Mouse (Mus musculus): Measurements from ENCODE around the gene Zscan10.
"Not testable (repeated sequence)": the region's sequence is repeated elsewhere in the genome, so short reads cannot be mapped to it uniquely, and the experiment has no call there.

Zscan10 gene

DNA sequence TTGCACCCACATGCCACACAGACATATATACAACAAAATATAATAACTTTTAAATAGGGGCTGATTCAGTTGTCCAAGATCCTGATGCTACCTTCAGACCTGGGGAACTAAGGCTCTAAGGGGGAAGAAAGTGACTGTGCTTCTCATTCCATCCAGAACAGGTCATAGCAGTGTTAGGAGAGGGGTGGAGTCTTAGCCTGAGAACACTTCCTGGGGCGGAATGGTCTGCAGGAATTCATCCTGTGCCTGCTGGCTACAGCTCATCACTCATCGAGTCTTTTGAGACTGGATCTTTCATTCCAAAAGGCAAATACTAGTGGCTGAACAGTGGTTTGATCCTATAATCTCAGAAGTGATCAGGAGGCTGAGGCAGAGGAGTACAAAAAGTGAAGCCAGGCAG, 13.4 kb upstream of the Zscan10 start:
- no peak for DNase-seq (ENCODE audit: low spot score)

DNA sequence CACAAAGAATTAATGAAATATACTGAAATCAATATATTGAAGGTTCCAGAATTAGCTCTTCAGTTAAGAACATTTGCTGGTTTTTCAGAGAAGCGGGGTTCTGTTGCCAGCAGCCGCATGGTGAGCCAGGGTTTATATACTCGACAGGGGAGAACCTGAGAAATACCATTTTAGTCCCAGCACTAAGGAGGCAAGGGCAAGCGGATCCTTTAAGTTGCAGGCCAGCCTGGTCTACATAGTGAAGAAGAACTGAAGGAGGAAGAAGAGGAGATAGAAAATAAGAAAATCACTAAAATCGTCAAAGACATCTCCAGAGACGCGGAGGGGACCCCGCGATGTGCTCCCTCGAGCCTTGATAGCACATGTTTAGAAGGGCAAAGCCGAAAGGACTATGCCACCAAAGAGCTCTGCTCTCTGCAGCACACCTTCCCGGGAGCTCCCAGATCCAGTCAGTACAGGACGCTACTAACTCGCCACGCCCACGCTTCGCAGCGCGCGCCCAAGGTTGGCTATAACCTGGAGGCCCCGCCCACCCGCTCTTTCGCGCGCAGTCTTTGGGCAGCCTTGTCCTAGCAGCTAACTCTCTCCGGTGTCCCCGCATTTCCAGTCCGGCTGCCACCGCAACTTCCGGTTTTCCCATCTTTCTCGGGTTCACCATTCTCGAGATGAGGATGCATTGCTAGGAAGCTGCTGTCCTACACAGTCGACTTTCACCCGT, 8.3 kb upstream of the Zscan10 start:
- peak; percentile 97 for DNase-seq (ENCODE audit: low spot score)

DNA sequence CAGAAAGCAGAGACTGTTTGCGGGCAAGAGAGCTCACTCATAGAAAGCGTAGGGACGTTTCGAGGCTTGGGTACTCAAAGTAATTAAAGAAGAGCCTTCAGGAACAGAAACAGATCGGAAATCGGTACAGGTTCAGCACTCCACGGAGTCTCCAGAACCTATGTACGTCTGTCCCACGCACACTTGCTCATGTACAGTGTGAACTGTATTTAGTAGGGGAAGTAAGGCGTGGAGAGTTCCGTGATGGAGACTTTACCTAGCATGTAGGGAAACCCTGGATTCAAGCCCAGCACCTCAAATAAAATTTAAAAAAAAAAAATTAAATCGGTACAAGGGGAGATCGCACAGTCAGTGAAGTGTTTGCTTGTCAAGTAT, 7.7 kb upstream of the Zscan10 start:
- DNase-seq (ENCODE audit: low spot score) = no peak

DNA sequence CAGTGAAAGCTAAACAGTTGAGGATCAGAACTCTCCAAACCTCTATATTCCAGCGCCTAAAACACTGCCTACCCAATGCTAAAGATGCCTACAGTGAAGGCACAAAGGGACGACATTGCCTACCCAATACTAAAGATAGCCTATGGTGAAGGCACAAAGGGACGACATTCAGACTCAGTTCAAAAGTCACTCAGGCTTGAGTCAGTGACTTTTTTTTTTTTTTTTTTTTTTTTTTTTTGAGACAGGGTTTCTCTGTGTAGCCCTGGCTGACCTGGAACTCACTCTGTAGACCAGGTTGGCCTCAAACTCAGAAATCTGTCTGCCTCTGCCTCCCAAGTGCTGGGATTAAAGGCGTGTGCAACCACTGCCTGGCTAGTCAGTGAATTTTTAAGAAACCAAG, 5.5 kb upstream of the Zscan10 start:
- not testable (repeated sequence) for DNase-seq (ENCODE audit: low spot score)

GRCm38 (mm10) chr17:23598582-23599552, 1.8 kb upstream of the Zscan10 start, which contains the start of gene Zfp13:
Gene Zfp13, minus strand, starts transcription at chr17:23599487.
- peak; percentile 78 for DNase-seq (ENCODE audit: low spot score)

DNA sequence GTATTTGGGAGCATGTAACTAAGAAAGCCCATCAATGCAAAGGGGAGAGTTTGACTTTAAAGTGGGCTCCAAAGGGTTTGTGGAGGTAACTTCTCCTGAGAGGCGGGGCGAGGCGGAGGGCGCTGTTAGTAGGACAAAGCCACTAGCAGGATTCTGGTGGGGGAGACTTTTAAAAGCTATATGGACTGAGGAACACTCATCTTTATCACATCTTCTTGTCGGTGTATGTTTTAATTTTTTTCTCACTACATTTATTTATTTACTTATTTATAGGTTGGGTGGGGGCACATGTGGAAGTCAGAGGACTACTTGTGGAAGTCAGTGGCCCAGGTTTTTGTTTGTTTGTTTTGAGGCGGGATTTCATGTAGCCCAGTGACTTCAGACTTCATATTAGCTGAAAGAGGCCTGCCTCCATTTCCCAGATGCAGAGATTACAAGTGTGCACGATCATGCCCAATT, 1.0 kb upstream of the Zscan10 start:
- DNase-seq (ENCODE audit: low spot score) = no peak

DNA sequence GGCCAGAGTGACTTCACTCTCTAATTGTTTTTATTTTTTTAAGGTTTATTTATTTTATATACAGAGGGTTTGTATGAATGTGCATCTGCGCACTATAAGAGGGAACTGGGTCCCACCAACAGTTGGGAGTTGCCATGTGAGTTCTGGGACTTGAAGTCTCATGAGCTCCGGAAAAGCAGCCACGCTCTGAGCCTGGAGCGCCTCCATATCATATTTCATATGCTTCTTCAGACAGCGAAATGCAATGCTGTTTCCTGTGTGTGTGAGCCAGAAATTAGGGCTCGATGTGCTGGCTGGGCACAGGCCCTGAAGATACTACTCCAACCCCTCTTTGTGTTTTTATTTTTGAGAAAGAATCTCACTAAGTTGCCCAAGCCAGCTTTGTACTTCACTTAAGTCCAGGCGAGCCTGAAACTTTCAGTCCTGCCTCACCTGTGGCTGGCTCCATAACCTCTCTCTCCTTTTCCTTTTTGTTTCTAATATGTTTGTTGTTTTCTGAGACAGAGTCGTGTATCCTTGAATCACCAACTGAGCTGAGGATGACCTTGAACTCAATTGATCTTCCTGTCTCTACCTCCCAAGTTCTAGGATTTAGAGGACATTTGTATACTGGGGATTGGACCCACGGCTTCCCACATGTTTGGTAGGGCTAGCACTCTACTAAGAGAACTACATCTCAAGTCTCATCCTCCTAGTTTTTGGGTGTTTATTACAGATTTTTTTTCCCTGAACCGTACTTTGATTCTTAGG, 1.4 kb downstream of the Zscan10 start:
- no peak for DNase-seq (ENCODE audit: low spot score)

DNA sequence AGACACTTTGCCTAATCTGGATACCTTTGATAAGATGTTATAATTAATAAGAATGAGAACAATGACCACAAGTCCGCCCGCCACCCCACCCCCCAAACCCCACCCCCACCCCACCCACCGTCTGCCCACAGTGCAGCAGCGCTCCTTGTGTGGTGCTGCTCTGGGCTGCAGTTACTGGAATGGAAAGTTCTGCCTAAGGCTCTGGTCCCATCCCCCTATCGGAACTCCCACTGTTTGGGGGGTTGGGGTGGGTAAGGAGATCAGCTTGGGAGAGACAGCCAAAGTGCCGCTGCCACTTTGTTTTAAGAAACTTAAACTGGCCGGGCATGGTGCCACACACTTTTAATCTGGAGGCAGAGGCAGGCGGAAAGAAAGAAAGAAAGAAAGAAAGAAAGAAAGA, 2.4 kb downstream of the Zscan10 start:
- DNase-seq (ENCODE audit: low spot score) = no peak

GRCm38 (mm10) chr17:23603542-23603941, 2.9 kb downstream of the Zscan10 start:
- no peak for DNase-seq (ENCODE audit: low spot score)

GRCm38 (mm10) chr17:23604394-23604793, 3.7 kb downstream of the Zscan10 start:
- no peak for DNase-seq (ENCODE audit: low spot score)

DNA sequence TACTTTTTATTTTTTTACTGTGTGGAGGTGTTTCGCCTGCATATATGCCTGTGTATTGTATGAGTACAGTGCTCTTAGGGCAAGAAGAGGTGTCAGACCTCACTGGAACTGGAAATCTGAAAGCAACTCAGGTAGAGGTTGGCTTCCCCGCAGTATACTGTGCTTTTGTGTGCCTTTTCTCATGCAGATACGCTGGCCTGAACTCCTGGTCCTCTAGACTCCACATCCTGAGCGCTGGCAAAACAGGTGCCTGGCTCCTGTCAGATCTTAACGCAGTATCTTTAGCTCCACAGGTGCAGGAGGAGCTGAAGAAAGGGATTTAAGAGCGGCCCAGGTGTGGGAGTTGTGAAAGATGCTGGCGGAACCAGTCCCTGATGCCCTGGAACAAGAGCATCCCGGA, 4.6 kb downstream of the Zscan10 start:
- DNase-seq (ENCODE audit: low spot score) = no peak

- no peak for DNase-seq (ENCODE audit: low spot score)
These were observed 9.0 kb downstream of the Zscan10 start for GRCm38 (mm10) chr17:23609612-23610011.

GRCm38 (mm10) chr17:23610361-23610800, 9.7 kb downstream of the Zscan10 start:
- peak; percentile 28 for DNase-seq (ENCODE audit: low spot score)

DNA sequence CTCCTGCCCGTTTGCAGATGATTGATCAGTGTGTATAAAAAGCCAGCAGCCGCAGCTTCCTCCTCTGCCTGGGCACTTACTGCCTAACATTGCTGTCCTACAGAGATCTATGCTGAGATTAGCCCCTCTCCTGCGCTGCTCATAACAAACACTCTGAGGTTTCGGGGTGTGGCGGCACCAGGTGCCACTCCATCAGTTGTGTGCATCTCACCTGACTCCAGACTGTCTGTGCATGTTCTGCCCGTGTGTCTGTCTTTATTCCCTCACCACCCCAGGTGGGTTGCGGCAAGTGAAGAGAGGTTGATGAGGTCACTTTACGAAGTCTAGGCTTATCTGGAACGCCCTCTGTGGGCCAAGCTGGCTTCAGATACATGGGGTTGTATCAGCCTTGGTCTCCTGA, 16.4 kb downstream of the Zscan10 start:
- no peak for DNase-seq (ENCODE audit: low spot score)

- no peak for DNase-seq (ENCODE audit: low spot score)
These were observed 19.7 kb downstream of the Zscan10 start for GRCm38 (mm10) chr17:23620351-23620750.

DNA sequence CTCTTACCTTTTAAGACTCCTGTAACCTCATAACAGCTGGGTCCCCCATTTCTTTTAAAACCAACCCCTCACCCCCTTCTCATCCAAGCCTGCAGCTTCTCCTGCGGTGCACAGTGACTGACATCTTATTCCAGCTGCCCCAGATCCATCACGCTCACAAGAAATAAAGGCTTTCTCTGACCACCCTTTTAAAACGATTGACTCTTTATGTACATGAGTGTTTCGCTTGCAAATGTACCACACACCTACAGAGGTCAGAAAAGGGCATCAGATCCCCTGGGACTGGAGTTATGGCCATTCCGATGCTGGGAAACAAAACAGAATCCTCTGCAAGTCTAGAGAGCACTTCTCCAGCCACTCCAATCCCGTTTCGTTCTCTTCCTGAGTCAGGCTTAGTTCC, 27.2 kb downstream of the Zscan10 start:
- no peak for DNase-seq (ENCODE audit: low spot score)

GRCm38 (mm10) chr17:23630195-23631020, 29.8 kb downstream of the Zscan10 start:
- peak; percentile 87 for DNase-seq (ENCODE audit: low spot score)

- DNase-seq (ENCODE audit: low spot score) = no peak
These were observed 30.6 kb downstream of the Zscan10 start for GRCm38 (mm10) chr17:23631241-23631640.

DNA sequence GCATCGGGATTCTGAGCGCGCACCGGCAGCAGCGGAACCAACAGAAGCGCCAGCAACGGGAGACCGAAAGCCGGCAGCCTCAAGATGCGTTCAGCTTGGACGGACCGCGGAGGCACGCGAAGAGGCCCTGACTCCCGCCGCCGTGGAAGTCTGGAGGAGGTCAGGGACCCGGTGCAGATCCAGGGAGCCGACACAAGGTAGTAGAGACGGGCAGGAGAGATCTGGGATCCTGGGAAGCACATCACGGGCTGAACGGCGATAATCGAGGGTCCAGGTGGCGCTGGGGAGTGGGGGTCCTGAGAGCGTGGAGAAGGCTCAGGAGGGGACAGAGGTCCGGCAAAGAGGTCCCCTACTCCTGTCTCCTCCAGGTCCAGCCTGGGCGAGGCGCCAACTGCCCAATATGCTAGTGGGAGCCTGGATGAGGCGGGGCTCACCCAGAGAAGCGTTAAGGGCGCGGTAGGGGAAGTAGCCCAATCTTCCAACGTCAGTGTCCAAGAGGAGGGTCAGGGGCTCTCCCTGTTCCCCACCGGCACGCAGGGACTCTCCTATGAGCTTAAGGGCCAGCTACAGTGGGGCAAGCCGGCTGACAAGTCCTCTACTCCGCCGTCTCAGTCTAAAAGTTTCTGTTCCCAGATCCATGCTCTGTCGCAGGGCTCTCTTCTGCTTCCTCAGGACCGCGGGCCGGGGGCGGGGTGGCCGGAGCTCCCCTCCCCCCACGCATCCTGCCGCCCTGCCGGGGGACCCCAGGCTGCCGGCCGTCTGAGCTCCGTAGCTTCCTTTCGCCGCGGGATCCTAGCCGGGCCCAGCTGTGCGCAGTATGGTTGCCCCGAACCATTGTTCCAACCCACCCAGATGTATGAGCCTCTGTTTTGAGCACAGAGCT, 44.2 kb downstream of the Zscan10 start, which contains the start of gene Mmp25:
TSS of gene Mmp25 (minus strand) at position 665 of the 883 bp plus-strand sequence.
- DNase-seq (ENCODE audit: low spot score) = no peak

GRCm38 (mm10) chr17:23645894-23646293, 45.2 kb downstream of the Zscan10 start:
- no peak for DNase-seq (ENCODE audit: low spot score)
